Mouse (Mus musculus): ENCODE data around the gene Lfng. TPM values are rescaled to one million over a fixed set of nuclear protein-coding genes. Genes with fewer than 3 reads are reported as not detected.
A peak's percentile ranks its signal among the peaks of the same experiment; 100 is the strongest.

The Lfng gene
- polyA plus RNA-seq, 1 experiment from 2014 or later, result 38.9 TPM

- Histone ChIP-seq H3K9me3 (ENCODE audit: low read length) (no peaks in the 10 kb centered on the region), H3K4me2 (replicated peaks; ENCODE audit: low read depth, low read length) (no peak overlapping the region), H3K36me3 (ENCODE audit: insufficient read depth, low read length) (peaks cover 6% of the 10 kb centered on the region; the same call in 1 of the 2 replicates), H3K4me3 (ENCODE audit: low read length) (no peak overlapping the region), H3K27ac (ENCODE audit: low read length) (no peak overlapping the region), H3K9ac (replicated peaks; ENCODE audit: low read length) (0 out of 2 replicates have a peak overlapping the region, but pooled peaks have one; percentile 1), H3K4me1 (ENCODE audit: insufficient read depth, low read length) (peaks cover 20% of the 10 kb centered on the region), H3K27me3 (ENCODE audit: insufficient read depth, low read length) (no peaks in the 10 kb centered on the region)
- ATAC-seq (ENCODE audit: low FRiP score, low TSS enrichment), result peak; percentile 47; the same call in 1 of the 2 replicates
- 63% methylated on average over 17 of the region's 17 CpGs for WGBS
Observed at GRCm38 (mm10) chr5:140662741-140663592, 55.8 kb downstream of the Lfng start.

DNA sequence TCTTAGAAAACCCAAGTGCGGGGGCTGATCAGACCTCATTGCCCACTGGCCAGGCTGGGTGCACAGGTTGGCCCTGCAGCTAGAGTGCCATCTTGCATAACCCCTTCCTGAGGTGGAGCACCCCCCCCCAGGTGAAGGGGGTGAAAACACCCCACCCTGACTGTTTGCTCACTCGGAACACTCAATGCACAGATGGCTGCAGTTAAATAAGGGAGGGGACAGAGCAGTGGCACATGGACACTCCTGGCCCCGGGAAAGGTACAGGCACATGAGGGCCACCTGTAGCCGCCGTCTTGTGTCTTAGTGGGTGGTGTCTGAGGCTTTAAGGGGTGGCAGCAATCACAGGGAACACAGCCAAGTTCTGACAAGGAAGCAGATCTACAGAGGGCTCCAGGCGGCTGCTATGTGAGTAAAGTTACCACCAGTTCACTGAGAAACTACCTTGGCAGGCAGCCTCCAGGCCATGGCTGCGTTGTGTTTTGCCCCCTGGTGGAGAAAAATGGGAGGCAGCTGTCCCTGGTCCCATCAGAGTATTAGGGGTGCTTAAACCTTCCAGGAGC lies 56.6 kb downstream of the Lfng start:
- Histone ChIP-seq H3K27ac (ENCODE audit: low read length) (no peak overlapping the region), H3K9ac (replicated peaks; ENCODE audit: low read length) (no peak overlapping the region), H3K4me3 (ENCODE audit: low read length) (no peak overlapping the region), H3K27me3 (ENCODE audit: insufficient read depth, low read length) (no peaks in the 10 kb centered on the region), H3K4me2 (replicated peaks; ENCODE audit: low read depth, low read length) (no peak overlapping the region), H3K9me3 (ENCODE audit: low read length) (peaks cover 2% of the 10 kb centered on the region), H3K36me3 (ENCODE audit: insufficient read depth, low read length) (peaks cover 12% of the 10 kb centered on the region), H3K4me1 (ENCODE audit: insufficient read depth, low read length) (peaks cover 20% of the 10 kb centered on the region)
- ATAC-seq (ENCODE audit: low FRiP score, low TSS enrichment), result peak; percentile 40; the same call in 1 of the 2 replicates
- WGBS, result 45% methylated on average over 7 of the region's 7 CpGs

Other genes with a start within 250 kb of the Lfng start
- gene Snx8, start 218.1 kb upstream of the Lfng start, polyA plus RNA-seq (2015; fragmentation: Nextera tagmentation; extraction: Ambion mirVana), result 31.9 and 32.4 TPM in 2 replicates
- gene Eif3b, start 188.0 kb upstream of the Lfng start, polyA plus RNA-seq (2015; fragmentation: Nextera tagmentation; extraction: Ambion mirVana), result 112 and 114 TPM in 2 replicates
- gene Gm4869, start 161.7 kb upstream of the Lfng start, polyA plus RNA-seq (2015; fragmentation: Nextera tagmentation; extraction: Ambion mirVana), result not detected in 2 replicates
- gene Chst12, start 101.8 kb upstream of the Lfng start, polyA plus RNA-seq (2015; fragmentation: Nextera tagmentation; extraction: Ambion mirVana), result 24.1 and 25.7 TPM in 2 replicates
- 0.27 TPM in 1 of 2 replicates, not detected in the other for gene Grifin, start 42.2 kb upstream of the Lfng start, polyA plus RNA-seq (2015; fragmentation: Nextera tagmentation; extraction: Ambion mirVana)
- 28.4 and 31.3 TPM in 2 replicates for gene Ttyh3, start 41.7 kb downstream of the Lfng start, polyA plus RNA-seq (2015; fragmentation: Nextera tagmentation; extraction: Ambion mirVana)
- 26.0 and 30.7 TPM in 2 replicates for gene Iqce, start 95.1 kb downstream of the Lfng start, polyA plus RNA-seq (2015; fragmentation: Nextera tagmentation; extraction: Ambion mirVana)
- gene Brat1, start 97.7 kb downstream of the Lfng start, polyA plus RNA-seq (2015; fragmentation: Nextera tagmentation; extraction: Ambion mirVana), result 28.2 and 30.9 TPM in 2 replicates
- 1.6 and 2.4 TPM in 2 replicates for gene Amz1, start 116.8 kb downstream of the Lfng start, polyA plus RNA-seq (2015; fragmentation: Nextera tagmentation; extraction: Ambion mirVana)
- 9.6 and 10.0 TPM in 2 replicates for gene Gna12, start 223.1 kb downstream of the Lfng start, polyA plus RNA-seq (2015; fragmentation: Nextera tagmentation; extraction: Ambion mirVana)